Mouse (Mus musculus) naive thymus-derived CD4-positive, alpha-beta T cell, adult 2 months (primary cell): ENCODE measurements at regions not wholly inside any gene's neighbourhood (a gene's known extent, or its start where the extent isn't known, plus 50 kb on each side); places are given as distances from the start of the nearest gene placed in this dataset.

ENCODE experiments used
- DNase-seq: peaks from one replicate; pipeline ENCODE4 v3.0.0-alpha.2; 2011; ENCODE audit warnings: low read depth

- no peak for DNase-seq
Measured at GRCm38 (mm10) chr19:26938911-26939310, 53.2 kb downstream of the Gm815 start.

GRCm38 (mm10) chr19:26944006-26944405 is 58.3 kb downstream of the Gm815 start:
- no peak for DNase-seq

DNA sequence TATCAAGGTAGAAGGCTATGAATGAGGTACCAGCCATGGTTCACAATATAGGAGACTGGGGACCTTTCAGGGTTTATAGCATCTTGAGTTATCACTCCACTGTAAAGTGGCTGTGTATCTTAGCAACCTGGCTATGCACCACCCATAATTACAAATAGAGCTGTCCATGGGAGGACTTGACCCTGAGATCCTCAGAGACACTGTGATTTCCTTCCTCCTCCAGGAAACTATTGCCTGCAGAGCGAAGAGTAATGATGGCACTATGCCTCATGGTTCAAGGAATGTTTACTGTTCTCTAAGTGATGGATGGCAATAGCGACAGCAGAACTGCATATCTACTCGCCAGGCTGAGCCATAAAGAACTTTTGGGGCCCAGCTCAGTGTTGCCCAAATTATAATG is 60.9 kb downstream of the Gm815 start:
- DNase-seq = no peak

DNA sequence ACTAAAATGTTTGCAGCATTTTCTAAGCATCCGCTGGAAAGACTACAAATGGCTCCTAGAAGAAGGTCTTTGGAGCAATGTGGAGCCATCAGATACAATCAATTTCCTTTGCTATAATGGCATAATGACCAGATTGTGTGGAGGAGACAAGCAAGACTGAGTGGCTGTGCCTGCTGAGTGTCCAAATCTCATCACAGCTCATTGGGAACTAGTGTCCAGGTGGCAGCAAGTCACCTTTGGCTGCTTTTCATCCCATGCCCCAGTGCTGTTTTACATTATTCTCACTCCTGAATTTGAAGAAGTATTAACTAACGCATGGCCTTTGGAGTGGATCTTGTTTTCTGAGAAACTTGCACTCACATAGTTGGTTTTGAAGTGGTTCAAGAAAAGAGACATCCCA is 62.8 kb downstream of the Gm815 start:
- DNase-seq = no peak

- DNase-seq = no peak
Measured at GRCm38 (mm10) chr19:26949153-26949552, 63.5 kb downstream of the Gm815 start.

- no peak for DNase-seq
Measured at GRCm38 (mm10) chr19:26953348-26953747, 67.7 kb downstream of the Gm815 start.

GRCm38 (mm10) chr19:26966055-26966760 is 80.5 kb downstream of the Gm815 start:
- DNase-seq = no peak

GRCm38 (mm10) chr19:26973058-26973457 is 87.4 kb downstream of the Gm815 start:
- no peak for DNase-seq

- no peak for DNase-seq
Measured at GRCm38 (mm10) chr19:26973773-26974548, 88.3 kb downstream of the Gm815 start.

DNA sequence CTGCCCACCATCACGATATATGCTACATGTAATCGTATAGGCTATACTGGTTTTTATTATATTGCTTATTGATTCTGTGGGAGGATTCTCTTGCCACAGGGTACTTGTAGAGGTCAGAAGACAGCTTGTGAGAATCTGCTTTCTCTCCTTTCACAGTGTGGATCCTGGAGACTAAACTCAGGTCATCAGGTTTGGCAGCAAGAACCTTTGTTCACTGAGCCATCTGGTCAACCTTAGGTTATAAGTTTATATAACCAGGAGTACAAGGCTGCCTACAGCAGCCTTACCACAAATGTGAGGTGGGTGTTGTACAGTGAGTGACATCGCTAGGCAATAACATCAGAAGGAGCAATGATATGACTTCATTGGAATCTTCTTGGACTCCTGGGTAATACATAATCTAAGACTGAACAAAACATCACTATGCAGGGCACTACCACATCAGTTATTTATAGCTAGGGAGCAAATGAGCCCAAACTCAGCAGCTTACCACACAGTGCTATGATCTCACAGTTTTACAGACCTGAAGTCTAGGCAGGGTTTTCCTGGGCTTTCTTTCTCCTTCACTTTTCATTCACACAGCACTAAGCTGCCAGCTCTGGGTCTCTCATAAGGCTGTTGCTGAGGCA is 89.0 kb downstream of the Gm815 start:
- no peak for DNase-seq

GRCm38 (mm10) chr19:26976604-26977322 is 91.1 kb downstream of the Gm815 start:
- no peak for DNase-seq

- DNase-seq = no peak
Measured at GRCm38 (mm10) chr19:26977887-26978639, 92.4 kb downstream of the Gm815 start.

GRCm38 (mm10) chr19:26978640-26979007 is 92.9 kb downstream of the Gm815 start:
- no peak for DNase-seq

DNA sequence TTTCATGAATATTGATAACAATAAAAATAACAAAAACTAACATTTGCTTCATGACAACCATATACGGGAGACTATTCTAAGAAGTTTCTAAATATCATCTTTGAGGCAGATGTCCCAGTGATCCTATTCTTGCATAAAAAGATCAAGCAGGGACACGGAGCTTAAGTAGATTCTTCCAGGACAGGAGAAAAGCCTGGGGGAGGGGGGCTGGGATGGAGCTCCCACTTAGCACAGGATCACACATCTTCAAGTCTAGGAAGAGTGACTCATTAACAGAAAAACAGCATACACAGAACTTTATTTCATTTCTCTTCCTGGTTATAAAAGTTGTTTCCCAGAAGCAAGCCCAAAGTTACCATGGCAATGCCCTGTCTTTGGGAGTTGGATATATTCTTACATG is 93.6 kb downstream of the Gm815 start:
- DNase-seq = no peak

DNA sequence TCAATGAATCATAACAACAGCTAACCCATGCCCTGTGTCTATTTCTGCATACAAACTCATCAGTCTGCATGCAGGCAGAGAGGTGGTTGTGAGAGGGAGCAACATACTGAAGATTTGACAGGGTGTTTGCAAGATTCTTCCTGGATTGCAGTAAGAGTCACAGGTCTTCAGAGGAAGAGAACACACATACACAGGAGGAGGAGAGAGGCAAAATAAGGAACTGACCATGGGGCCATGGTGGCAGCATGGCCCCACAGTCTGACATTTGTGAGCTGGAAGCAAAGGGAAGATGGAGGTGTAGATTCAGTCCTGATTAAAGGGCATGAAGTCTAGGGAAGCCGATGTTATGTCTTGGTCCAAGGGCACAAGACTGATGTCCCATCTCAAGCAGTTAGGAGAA is 101.0 kb downstream of the Gm815 start:
- DNase-seq = no peak

DNA sequence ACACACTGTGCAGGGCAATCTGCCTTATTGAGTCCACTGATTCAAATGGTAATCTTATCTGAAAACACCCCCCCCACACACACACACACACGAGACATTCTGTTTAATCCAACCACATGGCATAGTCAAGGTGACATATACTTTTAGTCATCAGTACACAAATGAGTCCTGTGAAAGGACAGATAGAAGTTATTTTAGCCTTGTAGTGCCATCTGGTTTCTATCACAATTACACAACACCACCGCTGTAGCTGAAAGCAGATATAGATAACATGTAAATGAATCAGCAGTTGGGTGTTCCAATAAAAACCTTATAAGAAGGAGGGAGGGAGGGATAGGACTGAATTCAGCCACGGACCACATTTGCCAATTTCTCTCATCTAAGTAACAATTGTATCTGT is 101.5 kb downstream of the Gm815 start:
- DNase-seq = no peak

- no peak for DNase-seq
Measured at GRCm38 (mm10) chr19:26987909-26988456, 102.3 kb downstream of the Gm815 start.

DNA sequence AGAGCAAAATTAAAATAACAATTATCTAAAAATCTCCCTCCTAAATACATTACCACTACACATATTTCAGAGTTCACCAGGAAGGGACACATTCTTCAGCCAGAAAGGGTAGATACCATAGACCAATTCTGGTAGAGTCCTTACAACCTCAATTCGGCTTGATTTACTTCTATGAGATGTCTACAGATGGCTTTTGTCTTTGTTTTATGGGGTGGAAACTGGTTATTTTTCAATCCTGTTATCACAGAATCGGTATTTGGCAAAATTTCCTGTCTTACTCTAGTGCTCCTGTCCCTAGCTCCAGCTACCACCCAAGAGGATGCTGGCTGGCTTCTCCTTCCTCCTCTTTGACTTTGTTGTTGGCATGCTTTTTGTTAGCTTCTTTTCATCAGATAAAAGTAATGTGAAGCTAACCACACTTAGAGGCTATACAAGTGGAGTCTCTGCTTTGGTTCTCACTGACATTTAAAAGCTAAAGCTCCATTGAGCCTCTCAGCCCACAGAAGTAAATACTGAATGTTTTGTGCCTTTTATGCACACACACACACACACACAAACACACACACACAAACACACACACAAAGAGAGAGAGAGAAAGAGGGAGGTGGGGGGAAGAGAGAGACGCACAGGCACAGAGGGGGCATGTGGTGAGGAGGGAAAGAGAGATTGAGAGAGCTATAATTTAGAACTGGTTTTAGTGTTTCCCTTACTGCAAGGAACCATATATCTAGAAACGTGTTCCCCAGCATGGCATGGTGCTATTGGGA is 109.1 kb downstream of the Gm815 start:
- peak; percentile 7 for DNase-seq

GRCm38 (mm10) chr19:26999596-26999995 is 113.9 kb downstream of the Gm815 start:
- DNase-seq = no peak

DNA sequence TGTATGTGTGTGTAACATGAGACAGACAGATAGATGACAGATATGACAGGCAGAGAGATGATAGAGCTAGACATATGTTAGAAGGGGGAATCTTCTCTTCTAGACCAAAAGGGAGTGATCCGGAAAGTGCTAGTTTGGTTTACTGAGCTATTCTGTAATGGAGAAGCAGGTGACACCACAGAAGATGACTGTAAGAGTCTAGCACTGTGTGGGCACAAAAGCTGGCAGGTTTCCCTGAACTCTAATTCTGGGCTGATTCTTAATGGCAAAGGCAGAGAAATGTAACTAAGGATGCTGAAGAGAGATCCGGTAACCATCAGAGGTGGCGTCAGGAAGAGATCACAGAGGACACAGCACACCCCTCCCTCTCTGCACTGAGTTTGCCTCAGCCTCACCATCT is 136.2 kb downstream of the Gm815 start:
- DNase-seq = no peak

- DNase-seq = no peak
Measured at GRCm38 (mm10) chr19:27022917-27023316, 137.2 kb downstream of the Gm815 start.
